Mouse (Mus musculus) liver, embryonic 16.5 days (tissue): ENCODE data around the gene Bad. TPM values are rescaled to one million over a fixed set of nuclear protein-coding genes. Genes with fewer than 3 reads are reported as not detected.
A peak's percentile ranks its signal among the peaks of the same experiment; 100 is the strongest.

Experiments used
- ATAC-seq: fragments of 200-750 bp; cut with Nextera tagmentation; 2 replicates; pipeline ENCODE4 v1.8.0; 2017; ENCODE audit warnings: low read depth, mild to moderate bottlenecking, moderate number of reproducible peaks, moderate library complexity
- H3K27ac ChIP-seq: fragments of 300-500 bp; sonication (generic); 2 replicates; pipeline ENCODE4 v1.5.1; 2014; ENCODE audit warnings: mild to moderate bottlenecking, low read length
- H3K27me3 ChIP-seq: fragments of 300-500 bp; sonication (generic); 2 replicates; pipeline ENCODE4 v1.6.1; 2014; ENCODE audit warnings: low read depth, low read length, mixed read lengths; ENCODE audit not compliant: control insufficient read depth, insufficient read depth
- H3K36me3 ChIP-seq: fragments of 300-500 bp; sonication (generic); 2 replicates; pipeline ENCODE4 v1.6.1; 2014; ENCODE audit warnings: mild to moderate bottlenecking; ENCODE audit not compliant: control insufficient read depth, insufficient read depth
- H3K4me1 ChIP-seq: fragments of 300-500 bp; sonication (generic); 2 replicates; pipeline ENCODE4 v1.6.1; 2014; ENCODE audit warnings: low read depth, low read length, mixed read lengths; ENCODE audit not compliant: control insufficient read depth
- H3K4me2 ChIP-seq: fragments of 300-500 bp; sonication (generic); 2 replicates; pipeline ENCODE4 v1.6.1; 2014; ENCODE audit warnings: low read depth, low read length, mixed read lengths
- H3K4me3 ChIP-seq: fragments of 300-500 bp; sonication (generic); 2 replicates; pipeline ENCODE4 v1.5.1; 2014; ENCODE audit warnings: low read depth, mild to moderate bottlenecking, low read length
- H3K9ac ChIP-seq: fragments of 300-500 bp; sonication (generic); 2 replicates; pipeline ENCODE4 v1.6.1; 2014; ENCODE audit warnings: low read depth, low read length
- H3K9me3 ChIP-seq: fragments of 300-500 bp; sonication (generic); replicated peaks from 2 replicates; pipeline ENCODE4 v1.6.1; 2016; ENCODE audit warnings: low read length; ENCODE audit not compliant: control insufficient read depth
- WGBS: fragments of 180-500 bp; shearing (Covaris S2); extraction: QIAGEN DNeasy Blood & Tissue Kit; methylation state at CpG from one replicate; pipeline ENCODE4 v1.1.7; 2014; ENCODE audit not compliant: insufficient replicate concordance; 5-methylcytosine and 5-hydroxymethylcytosine counted together
- polyA plus RNA-seq: library from polyadenylated mRNA; unstranded; fragments of >200 nt; fragmentation: Nextera tagmentation; extraction: Ambion mirVana; gene quantifications from 2 replicates; pipeline ENCODE4 v1.2.1, GENCODE M21; 2015

Bad gene
- polyA plus RNA-seq, 1 experiment from 2014 or later, result 25.2 TPM

- Histone ChIP-seq H3K36me3 (no peaks in the 10 kb centered on the region), H3K9me3 (no peaks in the 10 kb centered on the region), H3K9ac (peak overlapping the region; percentile 84), H3K4me3 (peak overlapping the region; percentile 82), H3K4me2 (peak overlapping the region; percentile 100), H3K4me1 (peaks cover 38% of the 10 kb centered on the region), H3K27me3 (peaks cover 30% of the 10 kb centered on the region), H3K27ac (peak overlapping the region; percentile 86)
- under 1% methylated on average over 48 of the region's 48 CpGs for WGBS
- no peak; the same call in 1 of the 2 replicates for ATAC-seq
Measured at GRCm38 (mm10) chr19:6920741-6921636, 20.7 kb upstream of the Bad start.

DNA sequence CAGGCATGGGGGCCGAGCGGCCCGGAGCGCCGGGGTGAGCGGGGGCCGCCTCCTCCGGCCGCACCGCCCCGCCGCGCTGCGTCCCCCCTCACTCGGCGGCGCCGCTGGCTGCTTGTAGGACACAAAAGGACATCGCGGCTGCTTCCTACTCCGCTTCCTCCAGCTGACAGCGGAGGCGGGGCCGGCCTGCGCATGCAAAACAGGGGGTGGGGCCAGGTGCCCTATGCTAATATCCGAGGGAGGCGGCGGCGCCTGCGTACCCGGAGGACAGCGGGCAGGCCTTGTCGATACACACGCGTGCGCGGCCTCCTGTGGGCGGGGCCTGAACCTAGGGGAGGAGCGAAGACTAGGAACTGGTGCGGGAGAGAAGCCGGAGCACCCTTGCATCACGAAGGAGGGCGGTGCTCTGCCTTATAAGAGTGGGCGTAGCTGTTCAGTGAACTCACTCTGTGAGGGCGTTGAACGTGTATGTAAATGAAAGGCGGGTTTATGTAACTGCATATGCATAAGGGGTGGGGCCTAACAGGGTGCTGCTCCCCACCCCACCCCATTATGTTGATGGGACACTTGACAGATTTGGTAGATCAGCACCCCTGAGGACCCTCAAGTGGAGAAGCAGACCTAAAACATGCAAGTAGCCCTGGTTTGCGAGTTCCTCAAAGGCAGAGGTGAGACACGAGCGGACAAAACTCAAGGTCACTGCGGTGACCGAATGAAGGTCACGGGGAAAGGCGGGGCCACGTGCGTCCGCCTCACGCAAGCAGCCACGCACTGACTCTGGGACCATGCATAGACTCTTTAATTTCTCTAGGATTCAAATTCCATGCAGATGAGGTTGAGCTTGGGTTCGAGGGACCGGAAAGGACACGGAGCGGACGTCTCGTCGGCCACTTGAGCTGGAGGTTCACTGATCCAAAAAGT is 19.8 kb upstream of the Bad start, which contains the start of gene Esrra:
Esrra (minus strand) TSS at position 167 of the 921 bp plus-strand sequence.
- peak within 1 kb of the TSS; percentile 86 for H3K27ac ChIP-seq
- no peaks in the 10 kb centered on the region for H3K9me3 ChIP-seq
- no peaks in the 10 kb centered on the region for H3K36me3 ChIP-seq
- peaks cover 42% of the 10 kb centered on the region for H3K4me1 ChIP-seq
- peak within 1 kb of the TSS; percentile 82 for H3K4me3 ChIP-seq
- peaks cover 39% of the 10 kb centered on the region for H3K27me3 ChIP-seq
- WGBS, result under 1% methylated on average over 62 of the region's 66 CpGs
- ATAC-seq, result peak; percentile 92
- H3K4me2 ChIP-seq, result peak within 1 kb of the TSS; percentile 100
- H3K9ac ChIP-seq, result peak within 1 kb of the TSS; percentile 84

- Histone ChIP-seq H3K9ac (peak overlapping the region; percentile 60; the same call in 1 of the 2 replicates), H3K4me3 (peak overlapping the region; percentile 82), H3K4me2 (peak overlapping the region; percentile 100), H3K36me3 (no peaks in the 10 kb centered on the region), H3K27me3 (peaks cover 51% of the 10 kb centered on the region), H3K4me1 (peaks cover 42% of the 10 kb centered on the region), H3K9me3 (no peaks in the 10 kb centered on the region), H3K27ac (no peak overlapping the region)
- no peak for ATAC-seq
- 53% methylated on average over 6 of the region's 6 CpGs for WGBS
Measured at GRCm38 (mm10) chr19:6922901-6923735, 18.5 kb upstream of the Bad start.

GRCm38 (mm10) chr19:6924461-6925306 is 17.0 kb upstream of the Bad start:
- Histone ChIP-seq H3K9me3 (no peaks in the 10 kb centered on the region), H3K4me2 (peak overlapping the region; percentile 42), H3K27me3 (peaks cover 63% of the 10 kb centered on the region), H3K9ac (no peak overlapping the region), H3K4me3 (peak overlapping the region; percentile 33), H3K36me3 (no peaks in the 10 kb centered on the region), H3K27ac (no peak overlapping the region), H3K4me1 (peaks cover 39% of the 10 kb centered on the region)
- WGBS, result 3% methylated on average over 39 of the region's 39 CpGs
- no peak for ATAC-seq

DNA sequence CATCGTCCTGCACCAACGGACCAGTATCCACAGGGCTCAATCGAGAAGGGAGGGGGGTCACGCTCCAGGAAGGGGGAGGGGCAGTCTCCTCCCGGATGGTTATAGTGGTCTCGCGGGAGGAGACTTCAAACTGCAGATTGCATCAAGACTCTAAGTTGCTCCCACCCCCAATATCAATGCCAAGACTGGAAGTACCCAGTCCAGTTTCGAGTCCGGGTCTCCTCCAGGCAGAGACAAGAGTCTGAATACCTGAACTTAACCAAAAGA is 16.4 kb upstream of the Bad start, which contains the start of gene Catsperz:
Catsperz (minus strand) TSS at position 74 of the 267 bp plus-strand sequence.
- peaks cover 34% of the 10 kb centered on the region for H3K4me1 ChIP-seq
- H3K4me3 ChIP-seq, result peak within 1 kb of the TSS; percentile 33

GRCm38 (mm10) chr19:6925611-6926329 is 15.9 kb upstream of the Bad start:
- peaks cover 69% of the 10 kb centered on the region for H3K27me3 ChIP-seq
- H3K4me1 ChIP-seq, result peaks cover 29% of the 10 kb centered on the region
- no peak overlapping the region for H3K4me3 ChIP-seq
- no peak overlapping the region for H3K27ac ChIP-seq
- no peaks in the 10 kb centered on the region for H3K9me3 ChIP-seq
- H3K36me3 ChIP-seq, result no peaks in the 10 kb centered on the region
- WGBS, result 15% methylated on average over 40 of the region's 40 CpGs
- H3K4me2 ChIP-seq, result no peak overlapping the region
- no peak for ATAC-seq
- H3K9ac ChIP-seq, result no peak overlapping the region

More for the DNA sequence above, 16.4 kb upstream of the Bad start, which contains the start of gene Catsperz:
- peaks cover 66% of the 10 kb centered on the region for H3K27me3 ChIP-seq
- ATAC-seq, result no peak
- WGBS, result 5% methylated on average over 9 of the region's 9 CpGs
- no peak within 1 kb of the TSS for H3K9ac ChIP-seq
- H3K9me3 ChIP-seq, result no peaks in the 10 kb centered on the region
- H3K4me2 ChIP-seq, result peak within 1 kb of the TSS; percentile 42
- no peak within 1 kb of the TSS for H3K27ac ChIP-seq
- no peaks in the 10 kb centered on the region for H3K36me3 ChIP-seq

DNA sequence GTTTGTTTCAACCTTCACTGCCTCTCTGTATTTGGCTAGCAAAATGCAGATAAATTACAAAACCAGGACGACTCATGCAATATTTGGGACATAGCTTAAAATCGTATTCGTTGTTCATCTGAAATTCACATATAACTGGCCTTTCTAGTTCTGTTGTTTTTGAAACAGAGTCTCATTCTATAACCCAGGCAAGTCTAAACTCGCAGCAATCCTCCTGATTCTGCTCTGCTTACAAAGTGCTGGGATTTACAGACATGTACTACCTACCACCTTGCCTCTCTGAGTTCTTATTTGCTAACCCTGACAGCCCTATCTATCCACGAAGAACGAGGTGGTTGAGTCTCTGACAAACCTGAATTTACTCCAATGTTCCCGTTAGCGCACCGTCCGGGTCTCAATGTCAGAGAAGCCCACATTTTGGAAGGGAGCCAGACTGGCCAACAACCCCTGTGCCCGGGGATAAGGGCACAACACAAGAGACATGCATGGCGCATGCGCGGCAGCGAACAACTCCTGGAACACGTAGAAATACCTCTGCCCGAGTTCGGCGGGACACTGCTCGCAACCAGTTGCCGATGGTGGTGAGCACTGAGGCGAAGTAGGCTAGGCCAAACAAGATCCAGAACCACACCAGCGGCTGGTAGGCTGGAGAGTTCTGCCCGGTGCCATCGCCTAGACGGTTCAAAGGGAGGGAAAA is 15.0 kb upstream of the Bad start:
- ATAC-seq, result no peak
- Histone ChIP-seq H3K4me2 (0 out of 2 replicates have a peak overlapping the region, but pooled peaks have one; percentile 2), H3K27ac (no peak overlapping the region), H3K27me3 (peaks cover 79% of the 10 kb centered on the region), H3K9me3 (no peaks in the 10 kb centered on the region), H3K9ac (no peak overlapping the region), H3K4me1 (peaks cover 26% of the 10 kb centered on the region), H3K4me3 (no peak overlapping the region), H3K36me3 (no peaks in the 10 kb centered on the region)
- WGBS, result 15% methylated on average over 26 of the region's 26 CpGs
